Mouse (Mus musculus) heart, postnatal 36 days (tissue): ENCODE measurements around the gene Bcl2. TPM values are rescaled to one million over a fixed set of nuclear protein-coding genes. Genes with fewer than 3 reads are reported as not detected.

Source experiments
- DNase-seq, 2 experiments: peaks; one replicate each; pipeline ENCODE4 v3.0.0; 2021 to 2022
- intact Hi-C: fragments of 180-260 bp; cut with DNase I; formaldehyde crosslinking; loops from one replicate; pipeline ENCODE4 v1.15.1; 2025
- microRNA-seq, 2 experiments: library from miRNA; unstranded; fragments of <30 nt; microRNA quantifications; one replicate each; pipeline ENCODE4 v1.2.0; 2021; ENCODE audit warnings: borderline number of aligned reads in 2 of 2
- total RNA-seq, 2 experiments: library from RNA; stranded (reverse); gene quantifications; 2 replicates each; pipeline ENCODE4 v1.2.3; 2021

The Bcl2 gene
- total RNA-seq, 2 experiments from 2014 or later: 3.7 to 5.1 TPM

- no peak for DNase-seq
- intact Hi-C loops: no loop called here
Observed at GRCm38 (mm10) chr1:106529570-106529969, 184.5 kb downstream of the Bcl2 start.

- intact Hi-C loops: no loop called here
- DNase-seq: no peak
Observed at GRCm38 (mm10) chr1:106527537-106527936, 186.5 kb downstream of the Bcl2 start.

- DNase-seq: peak; percentile 78 to 82
Observed at GRCm38 (mm10) chr1:106526751-106527150, 187.3 kb downstream of the Bcl2 start.

GRCm38 (mm10) chr1:106526112-106526511 is 188.0 kb downstream of the Bcl2 start:
- intact Hi-C loops: no loop called here
- no peak for DNase-seq

More at GRCm38 (mm10) chr1:106526751-106527150, 187.3 kb downstream of the Bcl2 start:
- intact Hi-C loops: no loop called here

- DNase-seq: peak; percentile 44 to 49
- intact Hi-C loops: no loop called here
Observed at GRCm38 (mm10) chr1:106523741-106524140, 190.3 kb downstream of the Bcl2 start.

GRCm38 (mm10) chr1:106523009-106523408 is 191.1 kb downstream of the Bcl2 start:
- intact Hi-C loops: no loop called here
- DNase-seq: no peak

- DNase-seq: no peak
- intact Hi-C loops: loop anchor here (2.0 kb wide), 1 partner anchor 25 kb away; no protein-coding TSS in a partner anchor
Observed at GRCm38 (mm10) chr1:106517591-106518177, 196.4 kb downstream of the Bcl2 start.

GRCm38 (mm10) chr1:106517099-106517498 is 197.0 kb downstream of the Bcl2 start:
- intact Hi-C loops: no loop called here
- no peak for DNase-seq

- no peak for DNase-seq
- intact Hi-C loops: no loop called here
Observed at GRCm38 (mm10) chr1:106515611-106516010, 198.5 kb downstream of the Bcl2 start.

- intact Hi-C loops: loop anchor here (2.0 to 5.0 kb wide), 2 partner anchors 87 to 305 kb away; no protein-coding TSS in a partner anchor
- no peak for DNase-seq
Observed at GRCm38 (mm10) chr1:106513890-106514643, 200.0 kb downstream of the Bcl2 start.

- intact Hi-C loops: loop anchor here (2.0 to 5.0 kb wide), 2 partner anchors 86 to 305 kb away; no protein-coding TSS in a partner anchor
Observed at GRCm38 (mm10) chr1:106513481-106513880, 200.6 kb downstream of the Bcl2 start.

GRCm38 (mm10) chr1:106511593-106511992 is 202.5 kb downstream of the Bcl2 start:
- intact Hi-C loops: loop anchor here (1.0 to 5.0 kb wide), 2 partner anchors 84 to 206 kb away; no protein-coding TSS in a partner anchor
- DNase-seq: peak; percentile 75 to 81

More at GRCm38 (mm10) chr1:106513481-106513880, 200.6 kb downstream of the Bcl2 start:
- DNase-seq: no peak

- DNase-seq: no peak
- intact Hi-C loops: no loop called here
Observed at GRCm38 (mm10) chr1:106507556-106507955, 206.5 kb downstream of the Bcl2 start.

GRCm38 (mm10) chr1:106503910-106504309 is 210.2 kb downstream of the Bcl2 start:
- no peak for DNase-seq
- intact Hi-C loops: no loop called here

- intact Hi-C loops: no loop called here
Observed at GRCm38 (mm10) chr1:106503407-106503806, 210.7 kb downstream of the Bcl2 start.

GRCm38 (mm10) chr1:106497999-106498398 is 216.1 kb downstream of the Bcl2 start:
- DNase-seq: no peak
- intact Hi-C loops: no loop called here

More at GRCm38 (mm10) chr1:106503407-106503806, 210.7 kb downstream of the Bcl2 start:
- no peak for DNase-seq

Small RNA genes within 50 kb of the gene (microRNA-seq; reads per million reads assigned to microRNA genes)
- gene Mir3473f: 0 reads per million in 2 experiments

Other genes with a start within 250 kb of the Bcl2 start
- 1 to 10 TPM; 8.4 to 8.6 TPM for gene Kdsr, start 45.5 kb upstream of the Bcl2 start, total RNA-seq
- gene Vps4b, start 82.5 kb upstream of the Bcl2 start, total RNA-seq: 10 to 100 TPM; 31.3 to 33.8 TPM
- not detected for gene Serpinb5, start 146.9 kb upstream of the Bcl2 start, total RNA-seq
- not detected for gene Serpinb12, start 220.2 kb upstream of the Bcl2 start, total RNA-seq